Mouse (Mus musculus): ENCODE measurements around the gene Gtsf2.

DNA sequence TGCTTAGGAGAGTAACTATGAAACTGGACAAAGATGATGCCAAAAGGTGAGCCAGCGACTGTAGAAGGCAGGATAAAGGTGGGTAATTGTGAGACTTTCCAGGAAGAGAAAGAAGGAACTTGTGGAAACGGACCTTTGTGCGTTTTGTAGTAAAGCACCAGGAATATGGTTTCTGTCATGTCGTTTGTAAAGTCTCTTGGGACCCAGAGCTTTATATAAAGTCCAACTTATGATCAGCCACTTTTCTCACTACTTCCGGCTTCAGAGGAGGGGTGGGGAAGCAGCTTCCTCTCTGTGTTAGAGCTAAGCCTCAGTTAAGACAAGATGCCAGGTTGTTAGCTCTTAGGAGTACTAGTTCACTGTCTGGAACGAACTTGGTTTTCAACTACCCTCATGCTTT is 6.2 kb upstream of the Gtsf2 start:
- TF ChIP-seq EP300 (IDR thresholded peaks at IDR 0.05; ENCODE audit: low read depth) (no peak), CTCF (IDR thresholded peaks at IDR 0.05; ENCODE audit: low read depth) (no peak)
